Mouse (Mus musculus) thymus, adult 2 months (tissue): ENCODE measurements at regions not wholly inside any gene's neighbourhood (a gene's known extent, or its start where the extent isn't known, plus 50 kb on each side); places are given as distances from the start of the nearest gene placed in this dataset.

Experiments
- CTCF ChIP-seq: fragments of 200-500 bp; IDR thresholded peaks from 2 replicates; pipeline ENCODE4 v1.5.1; 2012; ENCODE audit warnings: mild to moderate bottlenecking, control low read depth, low read length, moderate library complexity, borderline replicate concordance; ENCODE audit not compliant: control insufficient read depth, poor library complexity, insufficient read depth; ENCODE audit errors: extremely low read depth
- POLR2A ChIP-seq: fragments of 200-500 bp; IDR thresholded peaks from 2 replicates; pipeline ENCODE4 v1.6.1; 2012; ENCODE audit warnings: mild to moderate bottlenecking, low read length, control low read depth, moderate library complexity; ENCODE audit not compliant: control insufficient read depth, poor library complexity, insufficient read depth; ENCODE audit errors: extremely low read depth

GRCm38 (mm10) chr10:19200311-19200710, 156.0 kb upstream of the Olig3 start:
- TF ChIP-seq CTCF (no peak), POLR2A (no peak)
